Mouse (Mus musculus): ENCODE data around the gene Tulp4. TPM values are rescaled to one million over a fixed set of nuclear protein-coding genes. Genes with fewer than 3 reads are reported as not detected.
"Not testable (repeated sequence)": the region's sequence is repeated elsewhere in the genome, so short reads cannot be mapped to it uniquely, and the experiment has no call there.

Tulp4 gene
- total RNA-seq, 2 experiments from 2014 or later = 103 to 106 TPM

- intact Hi-C loops (cut with DNase I); DNase-seq: not testable (repeated sequence)
Observed at GRCm38 (mm10) chr17:6269876-6270831, 163.9 kb downstream of the Tulp4 start.

GRCm38 (mm10) chr17:6270840-6271239 is 164.6 kb downstream of the Tulp4 start:
- intact Hi-C loops (cut with DNase I); DNase-seq: not testable (repeated sequence)

- intact Hi-C loops (cut with DNase I); DNase-seq: not testable (repeated sequence)
Observed at GRCm38 (mm10) chr17:6271970-6272369, 165.7 kb downstream of the Tulp4 start.

GRCm38 (mm10) chr17:6274693-6275092 is 168.5 kb downstream of the Tulp4 start:
- DNase-seq; intact Hi-C loops (cut with DNase I): not testable (repeated sequence)

GRCm38 (mm10) chr17:6279205-6279604 is 173.0 kb downstream of the Tulp4 start:
- intact Hi-C loops (cut with DNase I); DNase-seq: not testable (repeated sequence)

GRCm38 (mm10) chr17:6279772-6280171 is 173.5 kb downstream of the Tulp4 start:
- DNase-seq; intact Hi-C loops (cut with DNase I): not testable (repeated sequence)

- intact Hi-C loops (cut with DNase I); DNase-seq: not testable (repeated sequence)
Observed at GRCm38 (mm10) chr17:6280513-6280912, 174.3 kb downstream of the Tulp4 start.

- DNase-seq; intact Hi-C loops (cut with DNase I): not testable (repeated sequence)
Observed at GRCm38 (mm10) chr17:6283137-6283536, 176.9 kb downstream of the Tulp4 start.

- DNase-seq; intact Hi-C loops (cut with DNase I): not testable (repeated sequence)
Observed at GRCm38 (mm10) chr17:6286169-6286568, 179.9 kb downstream of the Tulp4 start.

GRCm38 (mm10) chr17:6289045-6289444 is 182.8 kb downstream of the Tulp4 start:
- intact Hi-C loops (cut with DNase I); DNase-seq: not testable (repeated sequence)

- DNase-seq; intact Hi-C loops (cut with DNase I): not testable (repeated sequence)
Observed at GRCm38 (mm10) chr17:6293882-6294281, 187.6 kb downstream of the Tulp4 start.

GRCm38 (mm10) chr17:6297060-6297795 is 191.0 kb downstream of the Tulp4 start:
- DNase-seq; intact Hi-C loops (cut with DNase I): not testable (repeated sequence)

- DNase-seq; intact Hi-C loops (cut with DNase I): not testable (repeated sequence)
Observed at GRCm38 (mm10) chr17:6300190-6300863, 194.1 kb downstream of the Tulp4 start.

Small RNA genes lying within 50 kb of the gene (microRNA-seq; reads per million reads assigned to microRNA genes)
- gene Gm22774 = 0 reads per million in 2 experiments

Other genes starting within 250 kb of the Tulp4 start
- gene Synj2, start 165.2 kb upstream of the Tulp4 start, total RNA-seq (2021) = 10 to 100 TPM; 27.2 to 47.5 TPM
- gene Serac1, start 26.7 kb upstream of the Tulp4 start, total RNA-seq (2021) = 1 to 10 TPM; 4.5 to 5.2 TPM
- gene Gtf2h5, start 26.7 kb upstream of the Tulp4 start, total RNA-seq (2021) = 10 to 100 TPM; 43.0 to 46.0 TPM
- 1 to 10 TPM; 3.8 to 4.5 TPM for gene Tmem181a, start 150.4 kb downstream of the Tulp4 start, total RNA-seq (2021)
- 1 to 10 TPM; 2.0 to 4.0 TPM for gene Dynlt1a, start 211.1 kb downstream of the Tulp4 start, total RNA-seq (2021)